Mouse (Mus musculus) limb, embryonic 10.5 days (tissue): Measurements from ENCODE around the gene A630001G21Rik. TPM values are rescaled to one million over a fixed set of nuclear protein-coding genes. Genes with fewer than 3 reads are reported as not detected.

Source experiments
- microRNA-seq: library from miRNA; unstranded; fragments of <30 nt; microRNA quantifications from one replicate; pipeline ENCODE4, GENCODE M21; 2017
- polyA plus RNA-seq: library from polyadenylated mRNA; unstranded; fragments of >200 nt; fragmentation: Nextera tagmentation; extraction: Ambion mirVana; gene quantifications from 2 replicates; pipeline ENCODE4 v1.2.1, GENCODE M21; 2016

Gene A630001G21Rik
- polyA plus RNA-seq, 1 experiment from 2014 or later = 0.48 TPM

Small RNA genes within 50 kb of the gene (microRNA-seq; reads per million reads assigned to microRNA genes)
- gene Gm25472 = not detected
- not detected for gene Mir8096

Other genes starting within 250 kb of the A630001G21Rik start
- gene G530012D18Rik, start 203.0 kb downstream of the A630001G21Rik start, polyA plus RNA-seq = not detected in 2 replicates
- 0.39 and 0.68 TPM in 2 replicates for gene Sp110, start 179.8 kb downstream of the A630001G21Rik start, polyA plus RNA-seq
- gene Sp140, start 178.3 kb downstream of the A630001G21Rik start, polyA plus RNA-seq = 0.73 and 0.91 TPM in 2 replicates
- 0.24 and 0.29 TPM in 2 replicates for gene Sp100, start 128.7 kb downstream of the A630001G21Rik start, polyA plus RNA-seq
- gene Cab39, start 14.8 kb upstream of the A630001G21Rik start, polyA plus RNA-seq = 28.1 and 33.5 TPM in 2 replicates
- gene Itm2c, start 115.6 kb upstream of the A630001G21Rik start, polyA plus RNA-seq = 170 and 188 TPM in 2 replicates
- 0.13 TPM in 1 of 2 replicates, not detected in the other for gene 4933407L21Rik, start 149.8 kb upstream of the A630001G21Rik start, polyA plus RNA-seq
- gene Gpr55, start 182.4 kb upstream of the A630001G21Rik start, polyA plus RNA-seq = not detected in 2 replicates
- not detected in 2 replicates for gene Spata3, start 238.2 kb upstream of the A630001G21Rik start, polyA plus RNA-seq